Mouse (Mus musculus): ENCODE results near the gene Cyp2c70. TPM values are rescaled to one million over a fixed set of nuclear protein-coding genes. Genes with fewer than 3 reads are reported as not detected.
A peak's percentile ranks its signal among the peaks of the same experiment; 100 is the strongest.
"Not testable (repeated sequence)": the region's sequence is repeated elsewhere in the genome, so short reads cannot be mapped to it uniquely, and the experiment has no call there.

The Cyp2c70 gene
- polyA plus RNA-seq, 1 experiment from 2014 or later: not detected

GRCm38 (mm10) chr19:40220878-40221277 is 33.7 kb upstream of the Cyp2c70 start:
- 88% methylated on average over 5 of the region's 5 CpGs for WGBS
- Histone ChIP-seq H3K4me3 (replicated peaks; ENCODE audit: low read depth, low read length) (no peak overlapping the region), H3K4me2 (ENCODE audit: low read length) (no peak overlapping the region), H3K36me3 (ENCODE audit: control insufficient read depth, insufficient read depth, low read length) (no peaks in the 10 kb centered on the region), H3K9ac (replicated peaks; ENCODE audit: low read length) (no peak overlapping the region), H3K4me1 (ENCODE audit: control insufficient read depth, insufficient read depth, low read length) (no peaks in the 10 kb centered on the region), H3K9me3 (ENCODE audit: control insufficient read depth, low read length) (no peaks in the 10 kb centered on the region), H3K27me3 (ENCODE audit: control insufficient read depth, insufficient read depth, low read length) (no peaks in the 10 kb centered on the region), H3K27ac (replicated peaks; ENCODE audit: low read depth, low read length) (no peak overlapping the region)
- no peak for ATAC-seq (ENCODE audit: low FRiP score, low TSS enrichment)
- no peak for DNase-seq

GRCm38 (mm10) chr19:40202947-40203346 is 15.8 kb upstream of the Cyp2c70 start:
- WGBS: 21% methylated on average over 4 of the region's 4 CpGs
- H3K9me3 ChIP-seq (ENCODE audit: control insufficient read depth, low read length); H3K4me3 ChIP-seq (replicated peaks; ENCODE audit: low read depth, low read length); H3K4me2 ChIP-seq (ENCODE audit: low read length); H3K9ac ChIP-seq (replicated peaks; ENCODE audit: low read length); H3K27ac ChIP-seq (replicated peaks; ENCODE audit: low read depth, low read length); ATAC-seq (ENCODE audit: low FRiP score, low TSS enrichment); H3K27me3 ChIP-seq (ENCODE audit: control insufficient read depth, insufficient read depth, low read length); H3K36me3 ChIP-seq (ENCODE audit: control insufficient read depth, insufficient read depth, low read length); H3K4me1 ChIP-seq (ENCODE audit: control insufficient read depth, insufficient read depth, low read length): not testable (repeated sequence)
- DNase-seq: peak; percentile 12

GRCm38 (mm10) chr19:40190596-40190995 is 3.5 kb upstream of the Cyp2c70 start:
- H3K9me3 ChIP-seq (ENCODE audit: control insufficient read depth, low read length): no peaks in the 10 kb centered on the region
- DNase-seq (no peak), ATAC-seq (ENCODE audit: low FRiP score, low TSS enrichment) (no peak)
- no peaks in the 10 kb centered on the region for H3K27me3 ChIP-seq (ENCODE audit: control insufficient read depth, insufficient read depth, low read length)
- WGBS: 93% methylated on average over 10 of the region's 10 CpGs
- no peak overlapping the region for H3K27ac ChIP-seq (replicated peaks; ENCODE audit: low read depth, low read length)
- no peaks in the 10 kb centered on the region for H3K36me3 ChIP-seq (ENCODE audit: control insufficient read depth, insufficient read depth, low read length)
- no peak overlapping the region for H3K9ac ChIP-seq (replicated peaks; ENCODE audit: low read length)
- no peak overlapping the region for H3K4me2 ChIP-seq (ENCODE audit: low read length)
- no peaks in the 10 kb centered on the region for H3K4me1 ChIP-seq (ENCODE audit: control insufficient read depth, insufficient read depth, low read length)
- H3K4me3 ChIP-seq (replicated peaks; ENCODE audit: low read depth, low read length): no peak overlapping the region

GRCm38 (mm10) chr19:40183600-40183999 is 3.5 kb downstream of the Cyp2c70 start:
- no peaks in the 10 kb centered on the region for H3K36me3 ChIP-seq (ENCODE audit: control insufficient read depth, insufficient read depth, low read length)
- H3K4me3 ChIP-seq (replicated peaks; ENCODE audit: low read depth, low read length): no peak overlapping the region
- H3K4me2 ChIP-seq (ENCODE audit: low read length): no peak overlapping the region
- H3K27me3 ChIP-seq (ENCODE audit: control insufficient read depth, insufficient read depth, low read length): no peaks in the 10 kb centered on the region
- no peaks in the 10 kb centered on the region for H3K4me1 ChIP-seq (ENCODE audit: control insufficient read depth, insufficient read depth, low read length)
- DNase-seq (no peak), ATAC-seq (ENCODE audit: low FRiP score, low TSS enrichment) (no peak)
- 98% methylated on average over 5 of the region's 5 CpGs for WGBS
- H3K9ac ChIP-seq (replicated peaks; ENCODE audit: low read length): no peak overlapping the region
- H3K9me3 ChIP-seq (ENCODE audit: control insufficient read depth, low read length): no peaks in the 10 kb centered on the region
- H3K27ac ChIP-seq (replicated peaks; ENCODE audit: low read depth, low read length): no peak overlapping the region

- 93% methylated on average over 4 of the region's 4 CpGs for WGBS
- H3K4me1 ChIP-seq (ENCODE audit: control insufficient read depth, insufficient read depth, low read length): no peaks in the 10 kb centered on the region
- H3K9me3 ChIP-seq (ENCODE audit: control insufficient read depth, low read length): no peaks in the 10 kb centered on the region
- no peak overlapping the region for H3K9ac ChIP-seq (replicated peaks; ENCODE audit: low read length)
- no peaks in the 10 kb centered on the region for H3K27me3 ChIP-seq (ENCODE audit: control insufficient read depth, insufficient read depth, low read length)
- DNase-seq (no peak), ATAC-seq (ENCODE audit: low FRiP score, low TSS enrichment) (no peak)
- H3K36me3 ChIP-seq (ENCODE audit: control insufficient read depth, insufficient read depth, low read length): no peaks in the 10 kb centered on the region
- H3K27ac ChIP-seq (replicated peaks; ENCODE audit: low read depth, low read length): no peak overlapping the region
- H3K4me2 ChIP-seq (ENCODE audit: low read length): no peak overlapping the region
- H3K4me3 ChIP-seq (replicated peaks; ENCODE audit: low read depth, low read length): no peak overlapping the region
Observed at GRCm38 (mm10) chr19:40178311-40178710, 8.8 kb downstream of the Cyp2c70 start.

- 90% methylated on average over 4 of the region's 4 CpGs for WGBS
- H3K4me1 ChIP-seq (ENCODE audit: control insufficient read depth, insufficient read depth, low read length): not testable (repeated sequence)
Observed at GRCm38 (mm10) chr19:40168391-40168790, 18.7 kb downstream of the Cyp2c70 start.

GRCm38 (mm10) chr19:40126996-40127395 is 60.1 kb downstream of the Cyp2c70 start:
- 23% methylated on average over 2 of the region's 2 CpGs for WGBS

More at GRCm38 (mm10) chr19:40168391-40168790, 18.7 kb downstream of the Cyp2c70 start:
- not testable (repeated sequence) for H3K9ac ChIP-seq (replicated peaks; ENCODE audit: low read length); ATAC-seq (ENCODE audit: low FRiP score, low TSS enrichment); H3K4me3 ChIP-seq (replicated peaks; ENCODE audit: low read depth, low read length); DNase-seq; H3K27me3 ChIP-seq (ENCODE audit: control insufficient read depth, insufficient read depth, low read length); H3K4me2 ChIP-seq (ENCODE audit: low read length); H3K9me3 ChIP-seq (ENCODE audit: control insufficient read depth, low read length); H3K36me3 ChIP-seq (ENCODE audit: control insufficient read depth, insufficient read depth, low read length); H3K27ac ChIP-seq (replicated peaks; ENCODE audit: low read depth, low read length)

GRCm38 (mm10) chr19:40125165-40125564 is 62.0 kb downstream of the Cyp2c70 start:
- not testable (repeated sequence) for H3K4me1 ChIP-seq (ENCODE audit: control insufficient read depth, insufficient read depth, low read length); H3K9ac ChIP-seq (replicated peaks; ENCODE audit: low read length); H3K4me3 ChIP-seq (replicated peaks; ENCODE audit: low read depth, low read length); ATAC-seq (ENCODE audit: low FRiP score, low TSS enrichment); H3K4me2 ChIP-seq (ENCODE audit: low read length); H3K36me3 ChIP-seq (ENCODE audit: control insufficient read depth, insufficient read depth, low read length); DNase-seq; H3K27me3 ChIP-seq (ENCODE audit: control insufficient read depth, insufficient read depth, low read length); H3K27ac ChIP-seq (replicated peaks; ENCODE audit: low read depth, low read length); H3K9me3 ChIP-seq (ENCODE audit: control insufficient read depth, low read length)
- WGBS: 80% methylated on average over 3 of the region's 3 CpGs

More at GRCm38 (mm10) chr19:40126996-40127395, 60.1 kb downstream of the Cyp2c70 start:
- H3K36me3 ChIP-seq (ENCODE audit: control insufficient read depth, insufficient read depth, low read length); H3K4me3 ChIP-seq (replicated peaks; ENCODE audit: low read depth, low read length); H3K4me2 ChIP-seq (ENCODE audit: low read length); H3K9me3 ChIP-seq (ENCODE audit: control insufficient read depth, low read length); H3K27me3 ChIP-seq (ENCODE audit: control insufficient read depth, insufficient read depth, low read length); ATAC-seq (ENCODE audit: low FRiP score, low TSS enrichment); H3K27ac ChIP-seq (replicated peaks; ENCODE audit: low read depth, low read length); DNase-seq; H3K9ac ChIP-seq (replicated peaks; ENCODE audit: low read length); H3K4me1 ChIP-seq (ENCODE audit: control insufficient read depth, insufficient read depth, low read length): not testable (repeated sequence)

GRCm38 (mm10) chr19:40119624-40120023 is 67.5 kb downstream of the Cyp2c70 start:
- 87% methylated on average over 13 of the region's 13 CpGs for WGBS
- DNase-seq: not testable (repeated sequence)

More at GRCm38 (mm10) chr19:40119624-40120023, 67.5 kb downstream of the Cyp2c70 start:
- ATAC-seq (ENCODE audit: low FRiP score, low TSS enrichment); H3K4me3 ChIP-seq (replicated peaks; ENCODE audit: low read depth, low read length); H3K36me3 ChIP-seq (ENCODE audit: control insufficient read depth, insufficient read depth, low read length); H3K27me3 ChIP-seq (ENCODE audit: control insufficient read depth, insufficient read depth, low read length); H3K9me3 ChIP-seq (ENCODE audit: control insufficient read depth, low read length); H3K4me1 ChIP-seq (ENCODE audit: control insufficient read depth, insufficient read depth, low read length); H3K9ac ChIP-seq (replicated peaks; ENCODE audit: low read length); H3K4me2 ChIP-seq (ENCODE audit: low read length); H3K27ac ChIP-seq (replicated peaks; ENCODE audit: low read depth, low read length): not testable (repeated sequence)

All from midbrain, embryonic 14.5 days (tissue).